Mouse (Mus musculus) thymus, postnatal 0 days (tissue): Measurements from ENCODE around the gene Zfp64. TPM values are rescaled to one million over a fixed set of nuclear protein-coding genes. Genes with fewer than 3 reads are reported as not detected.

Experiments
- DNase-seq: peaks from one replicate; pipeline ENCODE4 v3.0.0-alpha.2; 2015; ENCODE audit warnings: low spot score
- polyA plus RNA-seq: library from polyadenylated mRNA; unstranded; fragments of >200 nt; fragmentation: Nextera tagmentation; extraction: Ambion mirVana; gene quantifications from 2 replicates; pipeline ENCODE4 v1.2.1, GENCODE M21; 2015

Zfp64 gene
- polyA plus RNA-seq, 1 experiment from 2014 or later: 35.0 TPM

GRCm38 (mm10) chr2:168897906-168898305 is 57.5 kb downstream of the Zfp64 start:
- DNase-seq: no peak

GRCm38 (mm10) chr2:168895531-168895930 is 59.9 kb downstream of the Zfp64 start:
- no peak for DNase-seq

GRCm38 (mm10) chr2:168894738-168895137 is 60.6 kb downstream of the Zfp64 start:
- no peak for DNase-seq

GRCm38 (mm10) chr2:168892057-168892456 is 63.3 kb downstream of the Zfp64 start:
- DNase-seq: no peak

GRCm38 (mm10) chr2:168884641-168885040 is 70.7 kb downstream of the Zfp64 start:
- no peak for DNase-seq

- DNase-seq: no peak
Observed at GRCm38 (mm10) chr2:168882997-168883396, 72.4 kb downstream of the Zfp64 start.

GRCm38 (mm10) chr2:168881927-168882326 is 73.5 kb downstream of the Zfp64 start:
- peak; percentile 40 for DNase-seq

GRCm38 (mm10) chr2:168879573-168879972 is 75.8 kb downstream of the Zfp64 start:
- no peak for DNase-seq

- no peak for DNase-seq
Observed at GRCm38 (mm10) chr2:168878708-168879107, 76.7 kb downstream of the Zfp64 start.

- peak; percentile 28 for DNase-seq
Observed at GRCm38 (mm10) chr2:168878158-168878557, 77.2 kb downstream of the Zfp64 start.

GRCm38 (mm10) chr2:168876631-168877030 is 78.8 kb downstream of the Zfp64 start:
- DNase-seq: no peak

GRCm38 (mm10) chr2:168874498-168874897 is 80.9 kb downstream of the Zfp64 start:
- DNase-seq: no peak

GRCm38 (mm10) chr2:168871767-168872511 is 83.4 kb downstream of the Zfp64 start:
- DNase-seq: no peak

- DNase-seq: peak; percentile 28
Observed at GRCm38 (mm10) chr2:168870480-168870879, 84.9 kb downstream of the Zfp64 start.

- no peak for DNase-seq
Observed at GRCm38 (mm10) chr2:168866942-168867341, 88.4 kb downstream of the Zfp64 start.

GRCm38 (mm10) chr2:168866436-168866835 is 89.0 kb downstream of the Zfp64 start:
- DNase-seq: no peak

GRCm38 (mm10) chr2:168864905-168865304 is 90.5 kb downstream of the Zfp64 start:
- no peak for DNase-seq

- no peak for DNase-seq
Observed at GRCm38 (mm10) chr2:168862694-168863093, 92.7 kb downstream of the Zfp64 start.

- DNase-seq: no peak
Observed at GRCm38 (mm10) chr2:168860922-168861740, 94.3 kb downstream of the Zfp64 start.

GRCm38 (mm10) chr2:168860032-168860691 is 95.2 kb downstream of the Zfp64 start:
- no peak for DNase-seq

GRCm38 (mm10) chr2:168856638-168857037 is 98.7 kb downstream of the Zfp64 start:
- DNase-seq: no peak

GRCm38 (mm10) chr2:168854777-168855176 is 100.6 kb downstream of the Zfp64 start:
- DNase-seq: no peak
